Mouse (Mus musculus) kidney, adult 2 months (tissue): ENCODE results near the gene Mctp1. TPM values are rescaled to one million over a fixed set of nuclear protein-coding genes. Genes with fewer than 3 reads are reported as not detected.

ENCODE experiments used
- DNase-seq: peaks from one replicate; pipeline ENCODE4 v3.0.0; 2021
- H3K27ac ChIP-seq: fragments of 200-500 bp; 2 replicates; pipeline ENCODE4 v1.5.1; 2012; ENCODE audit warnings: low read depth, low read length, control low read depth, inconsistent platforms; ENCODE audit not compliant: insufficient read depth
- H3K27me3 ChIP-seq: fragments of 200-500 bp; replicated peaks from 2 replicates; pipeline ENCODE4 v1.6.1; 2012; ENCODE audit warnings: mild to moderate bottlenecking, moderate library complexity, low read length, inconsistent platforms; ENCODE audit not compliant: control insufficient read depth, insufficient read depth
- H3K36me3 ChIP-seq: fragments of 200-500 bp; 2 replicates; pipeline ENCODE4 v1.6.1; 2012; ENCODE audit warnings: mild to moderate bottlenecking, moderate library complexity, low read length, inconsistent platforms; ENCODE audit not compliant: control insufficient read depth, insufficient read depth
- H3K4me1 ChIP-seq: fragments of 200-500 bp; 2 replicates; pipeline ENCODE4 v1.6.1; 2011; ENCODE audit warnings: low read length; ENCODE audit not compliant: control insufficient read depth, insufficient read depth
- H3K4me3 ChIP-seq: fragments of 200-500 bp; 2 replicates; pipeline ENCODE4 v1.5.1; 2011; ENCODE audit warnings: mild to moderate bottlenecking, low read depth, low read length, control low read depth; ENCODE audit not compliant: insufficient read depth
- CTCF ChIP-seq: fragments of 200-500 bp; conservative IDR thresholded peaks from 2 replicates; pipeline ENCODE4 v1.5.1; 2011; ENCODE audit warnings: low read depth, mild to moderate bottlenecking, control low read depth, low read length, moderate library complexity, mixed read lengths; ENCODE audit not compliant: insufficient read depth, insufficient read length
- POLR2A ChIP-seq: fragments of 200-500 bp; IDR thresholded peaks from one replicate; pipeline ENCODE4 v1.6.1; 2011; ENCODE audit warnings: low read depth, low read length, control low read depth
- WGBS: fragments of 180-500 bp; shearing (Covaris S2); methylation state at CpG from one replicate; pipeline ENCODE4 v1.1.7; 2018; 5-methylcytosine and 5-hydroxymethylcytosine counted together
- polyA plus RNA-seq: library from polyadenylated mRNA; depleted of rRNA; stranded (reverse); fragments of >200 nt; gene quantifications from 2 replicates; pipeline ENCODE4 v1.2.3, GENCODE M21; 2012

The Mctp1 gene
- polyA plus RNA-seq, 1 experiment: 0.14 TPM

DNA sequence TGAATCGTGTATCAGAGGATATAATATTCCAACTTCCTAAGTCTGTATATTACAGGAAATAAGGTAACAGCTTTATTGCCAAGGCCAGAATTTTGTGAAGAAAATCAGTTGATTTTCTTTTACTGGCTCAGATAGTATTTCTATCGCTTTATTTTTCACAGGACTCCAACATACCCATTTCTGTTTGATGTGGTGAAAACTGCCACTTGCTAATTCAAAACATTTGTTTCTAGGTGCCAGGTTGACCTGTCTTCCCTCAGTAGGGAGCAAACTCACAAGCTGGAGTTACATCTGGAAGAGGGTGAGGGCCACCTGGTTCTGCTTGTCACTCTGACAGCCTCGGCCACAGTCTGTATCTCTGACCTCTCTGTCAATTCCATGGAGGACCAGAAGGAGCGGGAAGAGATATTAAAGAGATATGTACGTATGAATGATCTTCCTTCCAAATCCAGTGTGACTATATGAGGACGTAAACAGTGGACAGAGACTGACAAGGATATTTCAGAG, 416.8 kb downstream of the Mctp1 start:
- Histone ChIP-seq H3K36me3 (no peaks in the 10 kb centered on the region), H3K27me3 (no peaks in the 10 kb centered on the region), H3K27ac (no peak overlapping the region), H3K4me1 (no peaks in the 10 kb centered on the region), H3K4me3 (no peak overlapping the region)
- TF ChIP-seq POLR2A (no peak), CTCF (no peak)
- DNase-seq: no peak
- 77% methylated on average over 6 of the region's 6 CpGs for WGBS

DNA sequence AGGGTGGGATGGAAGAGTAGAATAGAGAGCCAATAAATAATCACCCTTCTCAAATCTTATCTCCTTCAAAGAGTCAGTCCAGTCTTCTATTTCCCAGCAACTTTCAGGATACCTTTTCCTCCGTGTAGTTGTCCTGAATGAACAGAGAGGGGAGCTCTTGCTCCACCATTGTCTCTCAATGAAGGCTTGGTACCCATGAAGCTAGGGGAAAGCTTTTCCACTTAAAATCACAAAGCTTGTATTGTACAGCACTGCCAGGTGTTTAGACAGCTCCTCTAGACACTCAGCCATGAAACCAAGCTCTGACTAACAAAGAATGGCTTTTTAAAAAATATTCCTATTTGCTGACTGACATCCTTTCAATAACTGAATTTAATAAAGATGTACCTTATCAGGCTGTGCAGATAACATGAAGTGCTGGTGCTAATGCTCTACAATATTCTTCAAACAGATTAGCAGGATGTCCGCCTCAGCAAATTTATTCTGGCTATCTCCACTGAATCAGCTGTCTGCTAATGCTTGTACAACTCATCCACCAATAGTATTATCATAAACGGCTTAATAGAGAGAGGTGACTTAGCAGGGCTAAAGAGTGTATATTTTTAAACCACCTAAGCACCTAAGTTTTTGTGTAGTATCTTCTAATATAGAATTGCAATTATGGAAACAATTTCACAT, 417.9 kb downstream of the Mctp1 start:
- H3K4me1 ChIP-seq: no peaks in the 10 kb centered on the region
- no peak overlapping the region for H3K4me3 ChIP-seq
- no peak overlapping the region for H3K27ac ChIP-seq
- DNase-seq: no peak
- no peaks in the 10 kb centered on the region for H3K27me3 ChIP-seq
- TF ChIP-seq CTCF: no peak
- TF ChIP-seq POLR2A: no peak
- H3K36me3 ChIP-seq: no peaks in the 10 kb centered on the region
- WGBS: 53% methylated on average over 3 of the region's 3 CpGs

DNA sequence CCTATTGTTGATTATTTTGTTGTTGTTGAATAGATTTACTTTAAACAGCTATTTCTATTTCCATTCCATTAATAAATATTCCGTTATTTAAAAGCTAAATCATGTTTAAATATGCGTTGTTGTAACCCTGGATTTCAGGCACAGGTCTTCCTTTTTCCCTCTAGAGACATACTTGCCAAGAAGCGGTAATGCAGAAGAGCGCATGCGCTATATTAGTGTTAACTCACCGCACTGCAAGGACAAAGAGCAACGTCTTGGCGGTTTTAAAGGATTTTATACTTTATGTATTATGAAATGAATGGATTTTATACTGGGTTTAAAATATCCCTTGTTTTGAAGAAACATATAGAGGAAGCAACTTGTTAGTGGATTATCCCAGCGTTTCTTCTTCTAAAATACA, 418.6 kb downstream of the Mctp1 start:
- no peaks in the 10 kb centered on the region for H3K36me3 ChIP-seq
- no peaks in the 10 kb centered on the region for H3K4me1 ChIP-seq
- H3K27ac ChIP-seq: no peak overlapping the region
- no peak for DNase-seq
- no peak overlapping the region for H3K4me3 ChIP-seq
- no peaks in the 10 kb centered on the region for H3K27me3 ChIP-seq
- TF ChIP-seq POLR2A: no peak
- TF ChIP-seq CTCF: no peak
- 87% methylated on average over 9 of the region's 9 CpGs for WGBS

DNA sequence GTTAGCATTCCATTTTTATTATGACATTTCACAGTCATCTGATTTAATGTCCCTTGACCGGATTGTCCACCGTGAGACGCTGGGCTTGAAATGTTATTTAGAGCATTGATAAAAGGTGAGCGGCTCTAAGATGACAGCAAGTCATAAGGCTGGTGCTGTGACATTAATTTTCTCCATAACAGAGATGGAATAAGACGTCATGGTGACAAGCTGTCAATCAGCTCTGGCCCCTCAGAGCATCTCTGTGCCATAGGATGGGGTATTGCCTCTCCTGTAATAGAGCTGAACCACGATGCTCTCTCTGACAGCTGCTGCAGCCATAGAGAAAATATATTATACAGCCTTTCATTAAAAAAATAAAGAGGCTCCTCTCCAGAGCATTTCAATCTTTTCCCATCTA, 419.5 kb downstream of the Mctp1 start:
- no peaks in the 10 kb centered on the region for H3K36me3 ChIP-seq
- TF ChIP-seq POLR2A (no peak), CTCF (no peak)
- no peak overlapping the region for H3K4me3 ChIP-seq
- no peaks in the 10 kb centered on the region for H3K4me1 ChIP-seq
- no peak for DNase-seq
- no peaks in the 10 kb centered on the region for H3K27me3 ChIP-seq
- H3K27ac ChIP-seq: no peak overlapping the region
- 59% methylated on average over 6 of the region's 6 CpGs for WGBS

DNA sequence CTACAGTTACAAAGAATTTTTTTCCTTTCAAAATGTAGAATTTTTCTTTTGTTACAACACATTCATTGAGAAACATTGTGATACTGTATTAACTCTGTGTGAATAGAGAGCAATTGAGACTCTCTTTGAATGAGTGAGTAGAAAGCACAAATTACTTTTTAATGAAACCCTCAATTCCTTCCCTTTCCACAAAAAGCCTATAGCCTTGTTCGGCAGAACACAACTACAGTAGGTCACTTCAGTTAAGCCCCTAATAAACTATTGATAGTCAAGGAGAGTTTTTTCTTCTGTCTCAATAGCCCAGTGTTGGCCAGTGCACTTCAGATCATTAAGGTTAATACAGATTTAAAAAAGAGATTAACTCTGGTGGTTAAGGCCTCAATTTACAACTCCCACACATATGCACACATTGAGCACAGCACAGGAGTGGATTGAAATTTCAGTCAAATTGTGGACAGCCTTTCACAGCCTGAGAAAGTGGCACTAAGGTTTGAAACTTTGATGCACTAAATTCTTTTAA, 424.6 kb downstream of the Mctp1 start:
- TF ChIP-seq CTCF: no peak
- no peak for TF ChIP-seq POLR2A
- Histone ChIP-seq H3K36me3 (no peaks in the 10 kb centered on the region), H3K27ac (no peak overlapping the region), H3K4me3 (no peak overlapping the region), H3K4me1 (no peaks in the 10 kb centered on the region), H3K27me3 (no peaks in the 10 kb centered on the region; the same call in 1 of the 2 replicates)
- 57% methylated on average over 1 of the region's 1 CpGs for WGBS
- no peak for DNase-seq

DNA sequence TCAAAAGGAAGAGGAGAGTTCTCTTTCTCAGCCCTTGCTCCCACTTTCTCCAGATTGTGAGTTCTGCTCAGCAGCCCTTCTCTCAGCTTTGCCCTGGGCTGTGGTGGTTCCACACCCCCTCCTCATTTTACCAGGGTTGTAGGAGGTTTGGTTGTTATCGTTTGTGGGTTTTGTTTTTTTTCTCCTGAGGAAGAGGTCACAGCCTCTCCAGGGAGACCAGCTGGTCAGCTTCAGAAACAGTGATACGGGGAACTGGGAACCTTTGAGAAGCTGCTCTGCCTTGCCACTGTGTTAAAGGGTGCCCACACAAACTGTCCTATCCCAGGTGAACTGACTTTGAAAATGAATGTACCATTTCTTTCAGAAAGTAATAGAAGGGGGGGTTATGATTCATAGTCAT, 425.5 kb downstream of the Mctp1 start:
- no peak overlapping the region for H3K27ac ChIP-seq
- DNase-seq: no peak
- no peaks in the 10 kb centered on the region for H3K36me3 ChIP-seq
- no peaks in the 10 kb centered on the region; the same call in 1 of the 2 replicates for H3K27me3 ChIP-seq
- H3K4me1 ChIP-seq: no peaks in the 10 kb centered on the region
- TF ChIP-seq POLR2A (no peak), CTCF (no peak)
- 29% methylated on average over 2 of the region's 2 CpGs for WGBS
- H3K4me3 ChIP-seq: no peak overlapping the region

DNA sequence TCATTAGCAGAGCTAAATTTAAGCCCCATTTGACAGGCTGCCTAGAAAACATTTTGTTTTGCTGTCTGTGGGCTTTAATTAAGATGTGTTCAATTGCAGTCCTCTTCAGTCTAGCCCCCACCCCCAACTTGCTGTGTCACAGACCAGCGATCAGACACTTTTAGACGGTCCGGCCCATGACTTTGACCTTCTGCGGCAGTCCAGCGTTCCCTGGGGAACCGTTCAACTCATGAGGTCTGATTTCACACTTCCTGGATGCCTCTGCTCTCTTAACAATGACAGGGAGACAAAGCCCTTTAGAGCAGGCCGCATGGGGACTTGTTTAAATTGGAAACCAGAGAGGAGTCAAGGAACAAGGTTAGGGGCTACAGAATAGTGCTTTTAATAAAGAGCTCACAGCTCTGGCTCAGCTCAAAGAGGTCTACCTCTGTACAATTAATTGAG, 426.2 kb downstream of the Mctp1 start:
- WGBS: 2% methylated on average over 7 of the region's 7 CpGs
- no peaks in the 10 kb centered on the region; the same call in 1 of the 2 replicates for H3K27me3 ChIP-seq
- no peaks in the 10 kb centered on the region for H3K36me3 ChIP-seq
- TF ChIP-seq CTCF (no peak), POLR2A (no peak)
- no peaks in the 10 kb centered on the region for H3K4me1 ChIP-seq
- peak; percentile 23 for DNase-seq
- H3K4me3 ChIP-seq: no peak overlapping the region
- H3K27ac ChIP-seq: no peak overlapping the region
